Mouse (Mus musculus) forebrain, postnatal 0 days (tissue): ENCODE results near the gene Tmem251. TPM values are rescaled to one million over a fixed set of nuclear protein-coding genes. Genes with fewer than 3 reads are reported as not detected.
A peak's percentile ranks its signal among the peaks of the same experiment; 100 is the strongest.

Experiments used
- ATAC-seq: fragments of 200-750 bp; cut with Nextera tagmentation; 2 replicates; pipeline ENCODE4 v1.8.0; 2017; ENCODE audit warnings: mild to moderate bottlenecking, moderate library complexity
- DNase-seq: peaks from one replicate; pipeline ENCODE4 v3.0.0-alpha.2; 2015
- H3K27ac ChIP-seq: fragments of 300-500 bp; sonication (generic); 2 replicates; pipeline ENCODE4 v1.5.1; 2014; ENCODE audit warnings: low read depth, mild to moderate bottlenecking, antibody characterized with exemption, low read length, moderate library complexity, mixed read lengths
- H3K27me3 ChIP-seq: fragments of 300-500 bp; sonication (generic); 2 replicates; pipeline ENCODE4 v1.6.1; 2014; ENCODE audit warnings: mild to moderate bottlenecking, low read length, mixed read lengths; ENCODE audit not compliant: insufficient read depth
- H3K36me3 ChIP-seq: fragments of 300-500 bp; sonication (generic); 2 replicates; pipeline ENCODE4 v1.6.1; 2014; ENCODE audit warnings: mild to moderate bottlenecking, moderate library complexity; ENCODE audit not compliant: insufficient read depth
- H3K4me1 ChIP-seq: fragments of 300-500 bp; sonication (generic); 2 replicates; pipeline ENCODE4 v1.6.1; 2014; ENCODE audit warnings: antibody characterized with exemption; ENCODE audit not compliant: insufficient read depth
- H3K4me2 ChIP-seq: fragments of 300-500 bp; sonication (generic); 2 replicates; pipeline ENCODE4 v1.6.1; 2014; ENCODE audit warnings: low read depth, mild to moderate bottlenecking, moderate library complexity
- H3K4me3 ChIP-seq: fragments of 300-500 bp; sonication (generic); 2 replicates; pipeline ENCODE4 v1.5.1; 2014; ENCODE audit warnings: low read depth, low read length, mixed read lengths
- H3K9ac ChIP-seq: fragments of 300-500 bp; sonication (generic); 2 replicates; pipeline ENCODE4 v1.6.1; 2014; ENCODE audit warnings: mild to moderate bottlenecking
- H3K9me3 ChIP-seq: fragments of 300-500 bp; sonication (generic); 2 replicates; pipeline ENCODE4 v1.6.1; 2016; ENCODE audit warnings: low read length
- CTCF ChIP-seq: sonication (generic); IDR thresholded peaks from 2 replicates; pipeline ENCODE4 v1.5.1; 2016; ENCODE audit warnings: antibody characterized with exemption, control low read depth, low read depth
- WGBS: fragments of 180-500 bp; shearing (Covaris S2); extraction: QIAGEN DNeasy Blood & Tissue Kit; methylation state at CpG from one replicate; pipeline ENCODE4 v1.1.7; 2014; 5-methylcytosine and 5-hydroxymethylcytosine counted together
- polyA plus RNA-seq: library from polyadenylated mRNA; unstranded; fragments of >200 nt; fragmentation: Nextera tagmentation; extraction: Ambion mirVana; gene quantifications from 2 replicates; pipeline ENCODE4 v1.2.1, GENCODE M21; 2015
- total RNA-seq: library from RNA; depleted of rRNA; stranded (reverse); fragments of >200 nt; gene quantifications from 2 replicates; pipeline ENCODE4 v1.2.3, GENCODE M21; 2014

Tmem251 gene
- total and polyA plus RNA-seq, 2 experiments from 2014 or later: 6.0 to 12.9 TPM

DNA sequence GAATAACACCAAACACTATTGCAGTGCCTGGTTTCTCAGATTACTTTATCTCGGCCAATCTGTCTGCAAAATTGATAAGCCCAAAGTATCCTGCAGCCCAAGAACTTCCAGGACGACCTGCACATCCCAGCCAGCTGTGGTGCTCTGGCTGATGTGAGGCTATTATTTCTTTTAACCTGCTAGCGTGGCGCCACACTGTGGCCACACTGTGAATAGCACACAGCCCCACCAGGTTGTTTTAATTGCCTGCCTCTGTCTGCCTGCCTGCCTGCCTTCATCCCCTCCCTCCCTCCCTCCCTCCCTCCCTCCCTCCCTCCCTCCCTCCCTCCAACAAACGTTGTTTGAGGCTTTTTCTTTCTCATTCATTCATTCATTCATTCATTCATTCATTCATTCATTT lies 10.2 kb upstream of the Tmem251 start:
- no peak overlapping the region for H3K4me2 ChIP-seq
- WGBS: 15% methylated on average over 5 of the region's 5 CpGs
- ATAC-seq (no peak), DNase-seq (peak; percentile 63)
- no peak overlapping the region for H3K27ac ChIP-seq
- no peaks in the 10 kb centered on the region for H3K9me3 ChIP-seq
- peak; percentile 72 for TF ChIP-seq CTCF
- no peaks in the 10 kb centered on the region for H3K36me3 ChIP-seq
- H3K9ac ChIP-seq: no peak overlapping the region
- H3K4me3 ChIP-seq: no peak overlapping the region
- peaks cover 16% of the 10 kb centered on the region for H3K4me1 ChIP-seq
- H3K27me3 ChIP-seq: no peaks in the 10 kb centered on the region

DNA sequence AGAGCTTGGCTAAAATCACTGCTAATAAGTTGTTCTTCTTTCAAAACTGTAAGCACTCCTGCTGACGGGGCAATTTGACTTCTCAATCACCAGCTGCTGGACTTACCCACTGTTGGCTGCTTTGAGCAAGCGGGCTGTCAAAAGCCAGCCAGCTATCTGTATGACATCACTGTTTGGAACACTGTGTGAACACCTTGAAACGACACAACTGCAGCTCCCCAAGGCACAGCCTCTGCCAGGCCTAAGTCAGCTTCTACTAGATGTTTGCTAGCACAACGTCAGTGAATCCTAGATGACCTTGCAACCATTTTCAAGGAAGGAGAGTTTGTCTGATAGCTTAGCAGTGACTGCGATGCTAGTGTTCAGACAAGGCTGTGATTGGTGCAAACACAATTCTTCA lies 4.5 kb upstream of the Tmem251 start:
- WGBS: 67% methylated on average over 5 of the region's 5 CpGs
- no peak overlapping the region for H3K9ac ChIP-seq
- H3K4me2 ChIP-seq: no peak overlapping the region
- peaks cover 12% of the 10 kb centered on the region for H3K4me1 ChIP-seq
- ATAC-seq (no peak), DNase-seq (no peak)
- no peaks in the 10 kb centered on the region for H3K36me3 ChIP-seq
- no peak overlapping the region for H3K4me3 ChIP-seq
- H3K9me3 ChIP-seq: no peaks in the 10 kb centered on the region
- no peak overlapping the region for H3K27ac ChIP-seq
- TF ChIP-seq CTCF: no peak
- H3K27me3 ChIP-seq: no peaks in the 10 kb centered on the region

DNA sequence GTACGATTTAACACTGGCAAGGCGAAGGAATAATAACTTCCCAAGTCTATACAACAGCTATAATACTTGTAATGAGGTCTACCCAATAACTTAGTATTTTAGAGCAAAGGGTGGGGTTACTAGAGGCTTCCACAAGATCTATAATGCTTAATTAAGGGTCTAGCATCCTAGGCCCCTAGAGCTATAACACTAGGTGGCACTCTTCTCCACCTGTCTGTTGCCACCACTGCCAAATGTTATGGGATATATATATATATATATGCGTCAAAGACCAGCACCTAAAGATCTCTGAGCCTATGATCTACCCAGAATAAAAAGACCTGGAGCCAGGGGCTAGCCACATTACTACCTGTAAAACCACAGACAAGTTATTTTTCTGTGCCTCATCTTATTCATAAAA lies 3.3 kb upstream of the Tmem251 start:
- WGBS: 69% methylated on average over 3 of the region's 3 CpGs
- H3K9me3 ChIP-seq: no peaks in the 10 kb centered on the region
- DNase-seq (no peak), ATAC-seq (no peak)
- H3K4me3 ChIP-seq: no peak overlapping the region
- peak; percentile 38 for TF ChIP-seq CTCF
- H3K36me3 ChIP-seq: no peaks in the 10 kb centered on the region
- H3K4me2 ChIP-seq: no peak overlapping the region
- H3K9ac ChIP-seq: no peak overlapping the region
- no peak overlapping the region for H3K27ac ChIP-seq
- no peaks in the 10 kb centered on the region for H3K27me3 ChIP-seq
- H3K4me1 ChIP-seq: peaks cover 19% of the 10 kb centered on the region

DNA sequence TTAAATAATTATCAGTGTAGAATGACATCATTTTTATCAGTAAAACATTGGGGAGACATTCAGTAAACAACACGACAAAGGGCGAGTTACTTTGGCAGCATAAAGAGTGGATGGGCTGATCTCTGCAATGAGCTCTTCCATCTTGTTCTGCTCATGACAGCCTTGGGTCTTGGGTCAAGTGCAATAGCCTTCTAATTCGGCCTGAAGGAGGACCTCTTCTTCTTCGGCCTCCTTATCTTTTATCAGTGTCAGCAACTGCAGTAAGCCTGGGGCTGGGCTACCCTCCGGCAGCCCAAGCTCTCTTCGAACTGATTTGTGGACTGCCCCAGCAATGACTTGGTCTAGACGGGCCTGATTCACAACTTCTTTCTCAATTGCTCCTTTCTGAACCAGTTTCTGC lies 1.5 kb upstream of the Tmem251 start:
- Histone ChIP-seq H3K9ac (peak overlapping the region; percentile 82; the same call in 1 of the 2 replicates), H3K4me1 (peaks cover 19% of the 10 kb centered on the region), H3K27ac (no peak overlapping the region), H3K9me3 (no peaks in the 10 kb centered on the region), H3K36me3 (peaks cover 7% of the 10 kb centered on the region; the same call in 1 of the 2 replicates), H3K4me3 (no peak overlapping the region), H3K4me2 (peak overlapping the region; percentile 85; the same call in 1 of the 2 replicates), H3K27me3 (no peaks in the 10 kb centered on the region)
- no peak for DNase-seq
- WGBS: 90% methylated on average over 7 of the region's 7 CpGs
- TF ChIP-seq CTCF: no peak
- ATAC-seq: no peak

GRCm38 (mm10) chr12:102743036-102743588 lies 450 bp upstream of the Tmem251 start:
- H3K9ac ChIP-seq: peak overlapping the region; percentile 82
- no peak for TF ChIP-seq CTCF
- 2% methylated on average over 33 of the region's 33 CpGs for WGBS
- peak overlapping the region; percentile 94 for H3K27ac ChIP-seq
- ATAC-seq (peak; percentile 76), DNase-seq (no peak)
- H3K36me3 ChIP-seq: peaks cover 7% of the 10 kb centered on the region; the same call in 1 of the 2 replicates
- peak overlapping the region; percentile 85 for H3K4me2 ChIP-seq
- H3K27me3 ChIP-seq: no peaks in the 10 kb centered on the region
- peak overlapping the region; percentile 81 for H3K4me3 ChIP-seq
- H3K4me1 ChIP-seq: peaks cover 19% of the 10 kb centered on the region
- H3K9me3 ChIP-seq: no peaks in the 10 kb centered on the region

GRCm38 (mm10) chr12:102744839-102745238 lies 1.3 kb downstream of the Tmem251 start:
- H3K9ac ChIP-seq: peak overlapping the region; percentile 82; the same call in 1 of the 2 replicates
- peak overlapping the region; percentile 85 for H3K4me2 ChIP-seq
- no peak for ATAC-seq
- no peaks in the 10 kb centered on the region for H3K9me3 ChIP-seq
- peaks cover 14% of the 10 kb centered on the region; the same call in 1 of the 2 replicates for H3K36me3 ChIP-seq
- 54% methylated on average over 6 of the region's 6 CpGs for whole genome bisulfite sequencing
- DNase-seq: no peak
- no peak overlapping the region for H3K4me3 ChIP-seq
- TF ChIP-seq CTCF: no peak
- peaks cover 19% of the 10 kb centered on the region for H3K4me1 ChIP-seq
- no peaks in the 10 kb centered on the region for H3K27me3 ChIP-seq
- no peak overlapping the region for H3K27ac ChIP-seq

DNA sequence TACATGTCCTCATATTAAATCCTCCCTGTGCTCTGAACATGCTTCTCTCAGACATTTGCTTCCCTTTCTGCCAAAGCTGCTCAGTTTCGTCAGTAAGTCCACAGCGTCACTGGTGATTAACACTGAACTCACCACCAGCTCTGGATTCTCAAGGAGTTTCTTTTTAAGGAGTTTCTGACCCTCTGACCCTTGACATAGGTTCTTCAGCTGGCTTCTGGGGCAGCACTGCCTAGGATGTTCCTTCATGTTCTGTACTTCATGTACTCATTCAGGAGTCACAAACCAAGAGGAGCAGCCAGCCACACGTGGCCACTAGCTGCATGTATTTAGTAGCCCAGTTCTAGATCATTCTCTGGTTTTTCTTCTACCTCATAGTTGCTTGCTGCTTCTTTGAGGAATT lies 4.7 kb downstream of the Tmem251 start:
- Histone ChIP-seq H3K27ac (no peak overlapping the region), H3K36me3 (peaks cover 14% of the 10 kb centered on the region; the same call in 1 of the 2 replicates), H3K4me1 (peaks cover 10% of the 10 kb centered on the region), H3K9ac (no peak overlapping the region), H3K27me3 (no peaks in the 10 kb centered on the region), H3K9me3 (no peaks in the 10 kb centered on the region), H3K4me2 (no peak overlapping the region), H3K4me3 (no peak overlapping the region)
- no peak for TF ChIP-seq CTCF
- 87% methylated on average over 3 of the region's 3 CpGs for WGBS
- DNase-seq: no peak
- no peak for ATAC-seq
